Mouse (Mus musculus): ENCODE measurements around the gene Olfr266.

Gene Olfr266

GRCm38 (mm10) chr3:106826187-106826586 lies at the start of gene Olfr266:
Gene Olfr266, minus strand, starts transcription at chr3:106826287.
- DNase-seq (ENCODE audit: low spot score): no peak

DNA sequence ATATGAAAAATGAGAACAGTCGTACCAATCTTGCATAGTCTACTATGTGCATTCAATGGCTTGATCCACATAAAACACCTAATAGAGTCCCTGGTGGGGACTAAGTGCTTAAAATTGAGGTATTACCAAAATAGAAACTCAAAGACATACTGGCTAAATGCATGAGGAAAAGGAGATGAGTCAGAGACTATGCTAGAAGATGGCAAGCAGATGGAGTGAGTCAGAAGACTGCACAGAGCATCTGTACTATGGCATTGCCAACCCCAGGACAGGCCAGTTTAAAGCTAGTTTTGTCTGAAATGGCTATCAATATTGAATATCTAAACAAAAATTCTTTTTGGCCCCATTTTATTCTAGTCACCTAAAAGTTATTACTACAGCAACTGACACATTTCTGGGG lies 49.5 kb upstream of the Olfr266 start:
- no peak for DNase-seq (ENCODE audit: low spot score)

DNA sequence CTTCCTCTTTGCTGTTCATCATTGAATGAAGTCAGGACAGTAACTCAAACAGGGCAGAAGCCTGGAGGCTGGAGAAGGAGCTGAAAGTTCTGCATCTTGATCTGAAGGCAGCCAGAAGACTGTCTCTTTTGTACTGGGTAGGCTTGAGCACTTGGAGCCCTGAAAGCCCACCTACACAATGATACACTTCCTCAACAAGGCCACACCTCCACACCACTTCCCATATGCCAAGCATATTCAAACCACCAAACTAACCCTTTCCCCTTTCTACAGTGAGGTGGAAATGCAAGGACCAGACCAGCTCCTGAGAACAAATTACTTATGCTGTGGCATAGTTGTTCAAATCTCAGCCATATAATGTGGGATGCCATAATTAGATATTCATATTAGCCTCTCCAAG lies 46.8 kb upstream of the Olfr266 start:
- no peak for DNase-seq (ENCODE audit: low spot score)

- DNase-seq (ENCODE audit: low spot score): no peak
Observed at GRCm38 (mm10) chr3:106832107-106832506, 6.0 kb upstream of the Olfr266 start.

GRCm38 (mm10) chr3:106817676-106818075 lies 8.4 kb downstream of the Olfr266 start:
- no peak for DNase-seq (ENCODE audit: low spot score)

DNA sequence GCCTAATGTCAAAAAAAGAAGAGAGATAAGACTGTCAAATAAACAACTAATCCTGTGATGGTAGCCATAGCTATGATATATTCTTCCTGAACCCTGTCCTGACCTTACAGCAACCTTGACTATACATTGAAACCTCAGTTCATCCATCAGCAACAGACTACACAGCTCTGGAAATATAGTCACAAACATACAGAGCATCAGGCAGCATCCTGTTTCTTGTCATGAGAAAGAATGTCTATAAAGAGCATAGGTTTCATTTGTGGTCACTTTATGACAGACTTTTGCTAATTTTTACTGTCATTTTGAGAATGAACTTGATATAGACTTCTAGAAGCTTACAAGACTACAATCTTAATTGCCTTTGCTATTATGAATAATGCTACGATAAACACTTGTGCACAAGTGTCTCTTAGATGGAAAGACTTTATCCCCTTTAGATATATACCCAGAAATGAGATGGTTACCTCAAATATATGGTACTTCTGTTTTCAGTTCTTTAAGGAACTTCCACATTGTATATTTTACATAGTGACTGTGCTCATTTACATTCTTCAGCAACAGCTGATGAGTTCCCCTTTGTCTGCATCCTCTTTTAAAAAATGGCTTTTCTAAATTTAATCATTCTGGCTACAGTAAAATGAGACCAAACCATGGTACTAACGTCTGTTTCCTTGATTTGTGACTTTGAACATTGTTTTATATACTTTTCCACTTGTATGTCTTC lies 17.0 kb downstream of the Olfr266 start:
- DNase-seq (ENCODE audit: low spot score): no peak

GRCm38 (mm10) chr3:106798079-106798478 lies 28.0 kb downstream of the Olfr266 start:
- no peak for DNase-seq (ENCODE audit: low spot score)

GRCm38 (mm10) chr3:106789930-106790329 lies 36.2 kb downstream of the Olfr266 start, which contains the start of gene Cd53:
Gene Cd53, minus strand, starts transcription at chr3:106790149.
- no peak for DNase-seq (ENCODE audit: low spot score)

GRCm38 (mm10) chr3:106788440-106788887 lies 37.6 kb downstream of the Olfr266 start:
- no peak for DNase-seq (ENCODE audit: low spot score)

GRCm38 (mm10) chr3:106787972-106788371 lies 38.1 kb downstream of the Olfr266 start:
- no peak for DNase-seq (ENCODE audit: low spot score)

DNA sequence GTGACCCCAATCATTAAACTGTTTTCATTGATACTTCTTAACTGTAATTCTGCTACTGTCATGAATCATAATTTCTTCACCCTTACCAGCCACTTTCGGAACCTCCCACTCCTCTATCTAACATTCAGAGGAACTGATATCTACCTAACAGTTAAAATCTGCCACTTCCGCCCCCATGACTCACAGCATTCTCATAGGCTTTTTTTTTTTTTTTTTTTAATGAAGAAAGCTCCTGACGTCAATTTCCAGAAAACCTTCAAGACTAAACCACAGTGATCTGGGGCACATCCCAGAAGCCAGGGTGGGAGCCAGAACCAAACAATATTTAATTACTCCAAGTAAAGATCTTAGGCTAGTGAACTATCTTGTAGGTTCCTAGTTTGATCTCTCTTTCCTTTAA lies 41.0 kb downstream of the Olfr266 start:
- no peak for DNase-seq (ENCODE audit: low spot score)

GRCm38 (mm10) chr3:106771834-106772233 lies 54.3 kb downstream of the Olfr266 start:
- no peak for DNase-seq (ENCODE audit: low spot score)

Data from embryo, embryonic 10 days (tissue).